Mouse (Mus musculus) hindbrain, embryonic 14.5 days (tissue): ENCODE data around the gene Fchsd2. TPM values are rescaled to one million over a fixed set of nuclear protein-coding genes. Genes with fewer than 3 reads are reported as not detected.

Experiments
- ATAC-seq: fragments of 200-750 bp; cut with Nextera tagmentation; 2 replicates; pipeline ENCODE4 v1.8.0; 2017; ENCODE audit warnings: moderate number of reproducible peaks, mild to moderate bottlenecking, moderate TSS enrichment, moderate library complexity; ENCODE audit not compliant: low FRiP score
- DNase-seq: peaks from one replicate; pipeline ENCODE4 v3.0.0-alpha.2; 2015; ENCODE audit warnings: low spot score
- H3K27ac ChIP-seq: fragments of 300-500 bp; sonication (generic); 2 replicates; pipeline ENCODE4 v1.5.1; 2014; ENCODE audit warnings: mild to moderate bottlenecking, moderate library complexity
- H3K27me3 ChIP-seq: fragments of 300-500 bp; sonication (generic); 2 replicates; pipeline ENCODE4 v1.6.1; 2014; ENCODE audit warnings: mild to moderate bottlenecking, low read length, mixed read lengths; ENCODE audit not compliant: control insufficient read depth, insufficient read depth
- H3K36me3 ChIP-seq: fragments of 300-500 bp; sonication (generic); replicated peaks from 2 replicates; pipeline ENCODE4 v1.6.1; 2014; ENCODE audit not compliant: control insufficient read depth, insufficient read depth
- H3K4me1 ChIP-seq: fragments of 300-500 bp; sonication (generic); replicated peaks from 2 replicates; pipeline ENCODE4 v1.6.1; 2014; ENCODE audit warnings: antibody characterized with exemption, low read length, mixed read lengths; ENCODE audit not compliant: control insufficient read depth, insufficient read depth
- H3K4me2 ChIP-seq: fragments of 300-500 bp; sonication (generic); replicated peaks from 2 replicates; pipeline ENCODE4 v1.6.1; 2014; ENCODE audit warnings: mild to moderate bottlenecking, moderate library complexity
- H3K4me3 ChIP-seq: fragments of 300-500 bp; sonication (generic); replicated peaks from 2 replicates; pipeline ENCODE4 v1.5.1; 2014; ENCODE audit warnings: mild to moderate bottlenecking, low read length
- H3K9ac ChIP-seq: fragments of 300-500 bp; sonication (generic); 2 replicates; pipeline ENCODE4 v1.6.1; 2014
- H3K9me3 ChIP-seq: fragments of 300-500 bp; sonication (generic); 2 replicates; pipeline ENCODE4 v1.6.1; 2016; ENCODE audit warnings: low read length; ENCODE audit not compliant: control insufficient read depth
- WGBS: fragments of 180-500 bp; shearing (Covaris S2); extraction: QIAGEN DNeasy Blood & Tissue Kit; methylation state at CpG from one replicate; pipeline ENCODE4 v1.1.7; 2014; 5-methylcytosine and 5-hydroxymethylcytosine counted together
- polyA plus RNA-seq: library from polyadenylated mRNA; unstranded; fragments of >200 nt; fragmentation: Nextera tagmentation; extraction: Ambion mirVana; gene quantifications from 2 replicates; pipeline ENCODE4 v1.2.1, GENCODE M21; 2014

Fchsd2 gene
- polyA plus RNA-seq, 1 experiment from 2014 or later, result 51.5 TPM

GRCm38 (mm10) chr7:101292696-101293095 lies 200.0 kb downstream of the Fchsd2 start:
- no peak overlapping the region for H3K9ac ChIP-seq
- peaks cover 12% of the 10 kb centered on the region for H3K36me3 ChIP-seq
- H3K4me3 ChIP-seq, result no peak overlapping the region
- H3K27ac ChIP-seq, result no peak overlapping the region
- H3K4me1 ChIP-seq, result peaks cover 10% of the 10 kb centered on the region; the same call in 1 of the 2 replicates
- ATAC-seq, result no peak
- DNase-seq, result no peak
- H3K27me3 ChIP-seq, result no peaks in the 10 kb centered on the region
- H3K9me3 ChIP-seq, result no peaks in the 10 kb centered on the region
- 94% methylated on average over 1 of the region's 1 CpGs for WGBS
- H3K4me2 ChIP-seq, result no peak overlapping the region

GRCm38 (mm10) chr7:101293138-101293537 lies 200.5 kb downstream of the Fchsd2 start:
- Histone ChIP-seq H3K9ac (no peak overlapping the region), H3K4me1 (peaks cover 10% of the 10 kb centered on the region; the same call in 1 of the 2 replicates), H3K4me2 (no peak overlapping the region), H3K27ac (no peak overlapping the region), H3K27me3 (no peaks in the 10 kb centered on the region), H3K9me3 (no peaks in the 10 kb centered on the region), H3K36me3 (peaks cover 12% of the 10 kb centered on the region), H3K4me3 (no peak overlapping the region)
- DNase-seq, result no peak
- ATAC-seq, result no peak
- WGBS, result 58% methylated on average over 4 of the region's 4 CpGs

GRCm38 (mm10) chr7:101293611-101294010 lies 200.9 kb downstream of the Fchsd2 start:
- WGBS, result 62% methylated on average over 4 of the region's 4 CpGs
- no peak overlapping the region for H3K27ac ChIP-seq
- no peak overlapping the region for H3K9ac ChIP-seq
- no peak overlapping the region for H3K4me3 ChIP-seq
- ATAC-seq (no peak), DNase-seq (no peak)
- H3K27me3 ChIP-seq, result no peaks in the 10 kb centered on the region
- peaks cover 10% of the 10 kb centered on the region; the same call in 1 of the 2 replicates for H3K4me1 ChIP-seq
- peaks cover 12% of the 10 kb centered on the region for H3K36me3 ChIP-seq
- no peak overlapping the region for H3K4me2 ChIP-seq
- H3K9me3 ChIP-seq, result no peaks in the 10 kb centered on the region

GRCm38 (mm10) chr7:101295438-101295837 lies 202.8 kb downstream of the Fchsd2 start:
- peaks cover 10% of the 10 kb centered on the region; the same call in 1 of the 2 replicates for H3K4me1 ChIP-seq

GRCm38 (mm10) chr7:101296252-101297022 lies 203.8 kb downstream of the Fchsd2 start:
- H3K27ac ChIP-seq, result peak overlapping the region; percentile 70
- ATAC-seq, result peak; percentile 91

More at GRCm38 (mm10) chr7:101295438-101295837, 202.8 kb downstream of the Fchsd2 start:
- Histone ChIP-seq H3K36me3 (no peaks in the 10 kb centered on the region), H3K27me3 (no peaks in the 10 kb centered on the region), H3K4me3 (no peak overlapping the region), H3K9me3 (no peaks in the 10 kb centered on the region), H3K9ac (no peak overlapping the region), H3K27ac (no peak overlapping the region), H3K4me2 (no peak overlapping the region)
- 63% methylated on average over 1 of the region's 1 CpGs for WGBS
- DNase-seq, result no peak
- no peak for ATAC-seq

GRCm38 (mm10) chr7:101297023-101297405 lies 204.4 kb downstream of the Fchsd2 start:
- Histone ChIP-seq H3K9me3 (no peaks in the 10 kb centered on the region), H3K4me3 (peak overlapping the region; percentile 34), H3K27me3 (0 out of 2 replicates have a peak, but pooled peaks cover 4% of the 10 kb centered on the region), H3K4me2 (peak overlapping the region; percentile 85), H3K27ac (peak overlapping the region; percentile 70), H3K9ac (peak overlapping the region; percentile 72), H3K4me1 (peaks cover 10% of the 10 kb centered on the region; the same call in 1 of the 2 replicates), H3K36me3 (no peaks in the 10 kb centered on the region)
- ATAC-seq, result no peak
- 24% methylated on average over 8 of the region's 8 CpGs for WGBS
- no peak for DNase-seq

More at GRCm38 (mm10) chr7:101296252-101297022, 203.8 kb downstream of the Fchsd2 start:
- peak overlapping the region; percentile 72 for H3K9ac ChIP-seq
- peak overlapping the region; percentile 85 for H3K4me2 ChIP-seq
- H3K9me3 ChIP-seq, result no peaks in the 10 kb centered on the region
- peak overlapping the region; percentile 34 for H3K4me3 ChIP-seq
- DNase-seq, result peak; percentile 86
- 10% methylated on average over 35 of the region's 35 CpGs for WGBS
- H3K27me3 ChIP-seq, result 0 out of 2 replicates have a peak, but pooled peaks cover 4% of the 10 kb centered on the region
- no peaks in the 10 kb centered on the region for H3K36me3 ChIP-seq
- H3K4me1 ChIP-seq, result peaks cover 10% of the 10 kb centered on the region; the same call in 1 of the 2 replicates

- H3K4me2 ChIP-seq, result no peak overlapping the region
- no peaks in the 10 kb centered on the region for H3K36me3 ChIP-seq
- WGBS, result 83% methylated on average over 3 of the region's 3 CpGs
- no peak for ATAC-seq
- H3K9ac ChIP-seq, result no peak overlapping the region
- no peaks in the 10 kb centered on the region for H3K9me3 ChIP-seq
- 0 out of 2 replicates have a peak, but pooled peaks cover 4% of the 10 kb centered on the region for H3K27me3 ChIP-seq
- DNase-seq, result no peak
- no peak overlapping the region for H3K4me3 ChIP-seq
- no peak overlapping the region for H3K27ac ChIP-seq
- peaks cover 16% of the 10 kb centered on the region for H3K4me1 ChIP-seq
Measured at GRCm38 (mm10) chr7:101298375-101298774, 205.7 kb downstream of the Fchsd2 start.

GRCm38 (mm10) chr7:101301361-101301880 lies 208.8 kb downstream of the Fchsd2 start:
- Histone ChIP-seq H3K27me3 (0 out of 2 replicates have a peak, but pooled peaks cover 4% of the 10 kb centered on the region), H3K4me3 (peak overlapping the region; percentile 68), H3K4me2 (peak overlapping the region; percentile 81), H3K27ac (peak overlapping the region; percentile 52; the same call in 1 of the 2 replicates), H3K36me3 (no peaks in the 10 kb centered on the region), H3K4me1 (peaks cover 10% of the 10 kb centered on the region), H3K9ac (peak overlapping the region; percentile 69), H3K9me3 (no peaks in the 10 kb centered on the region)
- no peak for DNase-seq
- no peak for ATAC-seq
- WGBS, result 2% methylated on average over 30 of the region's 30 CpGs

- Histone ChIP-seq H3K9ac (peak within 1 kb of the TSS; percentile 69), H3K27me3 (0 out of 2 replicates have a peak, but pooled peaks cover 4% of the 10 kb centered on the region), H3K4me1 (peaks cover 8% of the 10 kb centered on the region), H3K4me3 (peak within 1 kb of the TSS; percentile 68), H3K27ac (peak within 1 kb of the TSS; percentile 52; the same call in 1 of the 2 replicates), H3K4me2 (peak within 1 kb of the TSS; percentile 81), H3K36me3 (no peaks in the 10 kb centered on the region), H3K9me3 (no peaks in the 10 kb centered on the region)
- WGBS, result under 1% methylated on average over 38 of the region's 39 CpGs
- ATAC-seq (peak; percentile 96), DNase-seq (peak; percentile 87)
Measured at GRCm38 (mm10) chr7:101301881-101302456, 209.3 kb downstream of the Fchsd2 start, which contains the start of gene Atg16l2. Gene Atg16l2 (minus strand): TSS chr7:101302251.
